Mouse (Mus musculus) ES-E14 (cell line): ENCODE data around the gene Dcbld2.

Source experiments
- CHD2 ChIP-seq: IDR thresholded peaks from 2 replicates; pipeline ENCODE4 v1.6.1; 2014; ENCODE audit warnings: mild to moderate bottlenecking, low read depth, low read length, inconsistent platforms
- HCFC1 ChIP-seq: IDR thresholded peaks from 2 replicates; pipeline ENCODE4 v1.6.1; 2012; ENCODE audit warnings: low read length, inconsistent platforms, borderline replicate concordance; ENCODE audit not compliant: insufficient read depth
- MAFK ChIP-seq: IDR thresholded peaks from 2 replicates; pipeline ENCODE4 v1.6.1; 2014; ENCODE audit warnings: mild to moderate bottlenecking, low read depth, low read length, inconsistent platforms; ENCODE audit not compliant: insufficient read depth
- ZC3H11A ChIP-seq: IDR thresholded peaks from 2 replicates; pipeline ENCODE4 v1.6.1; 2012; ENCODE audit warnings: low read depth, mild to moderate bottlenecking, inconsistent platforms, low read length, borderline replicate concordance
- ZNF384 ChIP-seq: IDR thresholded peaks from 2 replicates; pipeline ENCODE4 v1.6.1; 2012; ENCODE audit warnings: low read depth, low read length, inconsistent platforms

DNA sequence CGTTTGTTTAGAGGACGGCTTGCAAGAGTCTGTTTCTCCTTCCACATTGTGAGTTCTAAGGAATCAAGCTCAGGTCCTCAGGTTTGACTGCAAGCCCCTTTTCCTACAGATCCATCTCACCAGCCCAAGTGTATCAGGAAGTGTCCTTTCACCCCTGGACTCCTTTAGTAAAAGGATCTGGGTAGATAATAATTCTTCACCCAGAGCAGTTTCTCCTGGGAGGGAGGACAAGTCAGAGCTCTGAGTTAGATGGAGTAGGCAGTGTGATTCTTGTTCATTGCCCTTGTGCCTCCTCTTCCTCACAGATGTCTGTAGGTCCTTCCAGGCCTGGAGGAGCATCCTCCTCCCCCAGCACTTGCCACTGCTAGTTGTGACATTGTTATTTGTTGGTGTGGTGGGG, 54.3 kb downstream of the Dcbld2 start:
- TF ChIP-seq CHD2 (no peak), ZNF384 (no peak), ZC3H11A (no peak), HCFC1 (no peak), MAFK (no peak)
